Mouse (Mus musculus): ENCODE measurements around the gene Syt12.

GRCm38 (mm10) chr19:4398959-4399358, 78.3 kb downstream of the Syt12 start:
- TF ChIP-seq CTCF (IDR thresholded peaks at IDR 0.05; ENCODE audit: low read depth), result no peak
- no peak for TF ChIP-seq EP300 (optimal IDR thresholded peaks at IDR 0.05)

All from stomach, postnatal 0 days (tissue).